ENCODE assay signal across 23 mouse cellular contexts in genomic region chr5:130447438-130447837, GRCm38 (mm10).
DNase-seq lines count a peak whose midpoint lies in the region; ATAC-seq and TF ChIP-seq lines count a peak whose summit lies in the region.
"Had no signal": no experiment of that assay in that cellular context is flagged by ENCODE, and none has a peak within 500 bp of the region (broad histone marks: within the 10 kb centered on the region; RNA-seq: fewer than 3 reads in every experiment).

No protein-coding gene starts in this region.

- no peak for ATAC-seq in hindbrain, postnatal 0 days
- ATAC-seq in hindbrain, embryonic 13.5 days (ENCODE audit: low FRiP score) = no peak
- ATAC-seq in megakaryocyte-erythroid progenitor cell, adult 5-6 weeks (replicated peaks; ENCODE audit: low FRiP score, low TSS enrichment, poor library complexity, severe bottlenecking) = no peak
- ATAC-seq: lung, postnatal 0 days had no signal

- no peaks in the 10 kb centered on the region for H3K36me3 ChIP-seq in hindbrain, postnatal 0 days (ENCODE audit: insufficient read depth, low read length)
- no peaks in the 10 kb centered on the region for H3K36me3 ChIP-seq in hindbrain, embryonic 13.5 days
- H3K36me3 ChIP-seq: hindbrain, embryonic 10.5 days; limb, embryonic 10.5 days; limb, embryonic 15.5 days; liver, embryonic 13.5 days had no signal

- TF ChIP-seq CTCF in hindbrain, postnatal 0 days (IDR thresholded peaks at IDR 0.05; ENCODE audit: low read depth) = no peak

- peak overlapping the region; percentile 73 for H3K4me2 ChIP-seq in hindbrain, postnatal 0 days (ENCODE audit: low read depth, low read length)
- H3K4me2 ChIP-seq in hindbrain, embryonic 13.5 days = no peak overlapping the region
- H3K4me2 ChIP-seq: liver, embryonic 13.5 days had no signal

- peaks cover 4% of the 10 kb centered on the region for H3K4me1 ChIP-seq in hindbrain, postnatal 0 days (ENCODE audit: insufficient read depth, low read length)
- peaks cover 30% of the 10 kb centered on the region for H3K4me1 ChIP-seq in hindbrain, embryonic 13.5 days (replicated peaks)
- H3K4me1 ChIP-seq: liver, embryonic 13.5 days had no signal

- H3K27me3 ChIP-seq in hindbrain, postnatal 0 days (ENCODE audit: insufficient read depth, low read length) = no peaks in the 10 kb centered on the region
- peaks cover 55% of the 10 kb centered on the region for H3K27me3 ChIP-seq in hindbrain, embryonic 13.5 days

- H3K9ac ChIP-seq in hindbrain, postnatal 0 days (replicated peaks; ENCODE audit: low read length) = no peak overlapping the region
- no peak overlapping the region for H3K9ac ChIP-seq in hindbrain, embryonic 13.5 days
- H3K9ac ChIP-seq: limb, embryonic 15.5 days; liver, embryonic 13.5 days had no signal

- DNase-seq in cerebellum, adult 11 months = peak; percentile 37
- no peak for DNase-seq in cerebellum, postnatal 4 days (ENCODE audit: low spot score in 2 of 2)
- no peak for DNase-seq in hindbrain, postnatal 0 days (ENCODE audit: low spot score)
- DNase-seq in cerebellum, adult 9-10 months = peak; percentile 66
- DNase-seq in kidney, postnatal 14 days = no peak
- DNase-seq: adrenal gland, adult 8-10 months; gastrocnemius, postnatal 14 days; heart, postnatal 14 days; kidney, adult 18-20 months; kidney, postnatal 4 days; liver, embryonic 13.5 days; lung, adult 18-20 months; lung, postnatal 4 days; right cerebral cortex, adult 18-20 months; spleen, adult 18-20 months; thymus, postnatal 14 days had no signal

- no peak overlapping the region for H3K27ac ChIP-seq in hindbrain, postnatal 0 days
- no peak overlapping the region for H3K27ac ChIP-seq in hindbrain, embryonic 13.5 days
- H3K27ac ChIP-seq: hindbrain, embryonic 10.5 days; limb, embryonic 10.5 days; limb, embryonic 15.5 days; liver, embryonic 13.5 days had no signal

- H3K9me3 ChIP-seq in hindbrain, postnatal 0 days (ENCODE audit: low read length) = no peaks in the 10 kb centered on the region
- no peaks in the 10 kb centered on the region for H3K9me3 ChIP-seq in hindbrain, embryonic 13.5 days
- H3K9me3 ChIP-seq: hindbrain, embryonic 10.5 days; limb, embryonic 10.5 days; limb, embryonic 15.5 days; liver, embryonic 13.5 days had no signal

- H3K4me3 ChIP-seq in hindbrain, postnatal 0 days (ENCODE audit: low read length) = no peak overlapping the region
- no peak overlapping the region for H3K4me3 ChIP-seq in hindbrain, embryonic 13.5 days
- H3K4me3 ChIP-seq: erythroblast, embryonic 14.5 days; liver, embryonic 13.5 days had no signal

- WGBS in hindbrain, postnatal 0 days = 25% methylated on average over 6 of the region's 6 CpGs
- WGBS in hindbrain, embryonic 13.5 days = 40% methylated on average over 6 of the region's 6 CpGs

Comparison
In these comparisons a context has a peak if more than half of its experiments do, and no peak if none do; other contexts are left out.
1. DNase-seq: peak in cerebellum, adult 11 months (single experiment) and cerebellum, adult 9-10 months (single experiment); none in cerebellum, postnatal 4 days (0 of 2), hindbrain, postnatal 0 days (single experiment) and kidney, postnatal 14 days (single experiment).